Mouse (Mus musculus): ENCODE results near the gene Dglucy.

- no peak for TF ChIP-seq CTCF (IDR thresholded peaks at IDR 0.05; ENCODE audit: low read depth, low read length)
- TF ChIP-seq POLR2A (IDR thresholded peaks at IDR 0.05; ENCODE audit: borderline replicate concordance, low read depth, low read length), result no peak
These were observed 111.7 kb downstream of the Dglucy start for GRCm38 (mm10) chr12:100890548-100890947.
